Mouse (Mus musculus): Measurements from ENCODE around the gene Wnk2. TPM values are rescaled to one million over a fixed set of nuclear protein-coding genes. Genes with fewer than 3 reads are reported as not detected.

Wnk2 gene
- total RNA-seq (2014; fragmentation: Nextera tagmentation) (0.24 TPM in 1 of 2 replicates, not detected in the other), total RNA-seq (2017) (not detected in 2 replicates)

DNA sequence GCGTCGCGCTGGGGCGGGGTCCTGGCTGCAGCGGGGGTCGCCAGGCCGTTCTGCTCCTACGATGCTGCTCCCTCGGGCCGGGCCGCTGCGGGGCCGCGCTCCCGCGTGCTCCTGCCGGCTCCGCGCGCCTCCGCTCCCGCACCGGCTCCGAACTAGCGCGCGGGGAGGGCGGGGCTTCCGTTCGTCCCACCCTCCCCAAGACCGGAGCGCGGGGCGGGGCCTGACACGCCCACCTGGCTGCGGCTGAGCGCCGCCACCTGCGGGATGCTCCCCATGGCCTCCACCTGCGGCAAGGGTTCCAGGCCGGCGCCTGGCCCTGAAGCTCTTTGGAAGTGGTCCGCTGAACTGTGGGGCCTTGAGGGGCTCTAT lies at the start of gene Wnk2:
Gene Wnk2 (minus strand): TSS at position 157 of the 369 bp plus-strand sequence.
- ATAC-seq (replicated peaks; ENCODE audit: low FRiP score, low TSS enrichment, poor library complexity, severe bottlenecking): 0 out of 2 replicates have a peak, but pooled peaks have one; percentile 47

DNA sequence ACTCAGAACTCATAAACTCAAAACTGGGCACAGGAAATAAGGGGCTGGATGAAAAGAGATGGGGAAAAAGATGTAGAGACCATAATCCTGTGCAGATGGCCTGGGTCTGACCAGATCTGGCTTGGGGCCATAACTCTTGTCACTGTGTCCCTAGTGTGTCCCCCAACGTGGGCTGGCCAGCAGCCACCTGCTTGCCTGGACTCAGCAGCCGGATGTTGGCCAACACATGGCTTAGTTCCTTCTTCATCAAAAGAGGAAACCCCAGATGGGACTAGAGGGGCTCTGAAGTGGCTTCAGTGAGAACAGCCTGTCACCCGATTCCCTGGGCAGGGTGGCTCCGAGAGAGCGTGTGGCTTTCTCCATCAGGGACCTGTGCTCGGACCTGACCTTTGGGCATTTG lies 49.0 kb upstream of the Wnk2 start:
- peak; percentile 8; the same call in 1 of the 2 replicates for ATAC-seq (replicated peaks; ENCODE audit: low FRiP score, low TSS enrichment, poor library complexity, severe bottlenecking)

DNA sequence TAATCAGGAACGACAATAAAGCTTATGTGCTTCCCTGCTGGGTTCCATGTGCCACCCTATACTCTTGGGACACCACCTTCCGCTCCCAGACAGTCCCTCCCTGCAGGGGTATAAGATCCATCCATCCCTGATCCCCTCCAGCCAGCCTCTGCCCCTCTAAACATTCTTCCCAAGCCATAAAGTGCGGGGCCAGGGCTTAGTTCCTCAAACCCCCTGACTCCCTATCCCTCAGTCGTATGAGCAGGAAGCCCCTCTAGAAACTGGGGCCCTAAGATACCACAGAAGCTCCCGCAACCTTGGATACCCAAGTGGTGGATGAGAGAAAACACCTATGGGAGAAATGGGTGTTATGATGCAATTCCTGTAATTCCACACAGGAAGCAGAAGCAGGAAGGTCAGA lies 48.4 kb upstream of the Wnk2 start:
- no peak for ATAC-seq (replicated peaks; ENCODE audit: low FRiP score, low TSS enrichment, poor library complexity, severe bottlenecking)

DNA sequence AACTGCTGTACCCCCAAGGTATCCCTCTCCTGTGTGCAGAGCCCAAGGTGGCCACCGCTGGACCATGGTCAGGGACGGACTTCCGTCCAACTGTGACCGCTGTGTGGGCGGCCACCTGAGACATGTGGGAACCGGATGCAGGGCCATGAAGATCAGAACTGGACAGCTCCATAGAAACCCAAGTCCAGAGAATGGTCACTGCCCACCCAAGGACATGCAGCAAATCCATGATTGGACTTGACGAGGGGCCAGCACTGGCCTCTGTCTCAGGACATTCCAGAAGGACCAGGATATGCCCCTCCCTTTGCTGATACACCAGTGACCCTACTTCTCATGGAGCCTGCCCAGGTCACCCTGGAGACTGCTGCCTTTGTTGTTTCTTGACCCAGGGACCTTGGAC lies 47.8 kb upstream of the Wnk2 start:
- ATAC-seq (replicated peaks; ENCODE audit: low FRiP score, low TSS enrichment, poor library complexity, severe bottlenecking): no peak

DNA sequence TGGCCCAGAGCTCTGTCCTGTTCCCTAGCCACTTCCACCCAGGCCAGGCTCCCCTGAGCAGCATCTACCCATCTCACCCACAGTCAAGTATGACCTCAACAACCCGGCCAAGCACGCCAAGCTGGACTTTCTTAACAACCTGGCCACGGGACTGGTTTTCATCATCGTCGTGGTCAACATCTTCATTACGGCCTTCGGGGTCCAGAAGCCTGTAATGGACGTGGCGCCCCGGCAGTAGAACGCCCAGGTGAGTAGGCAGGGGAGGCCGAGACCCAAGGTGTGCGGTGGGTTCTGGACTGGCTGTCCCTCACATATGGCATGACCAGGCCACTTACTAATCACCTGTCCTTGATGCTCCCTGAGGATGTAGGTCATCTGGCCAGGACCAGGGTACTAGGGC lies 47.0 kb upstream of the Wnk2 start:
- no peak for ATAC-seq (replicated peaks; ENCODE audit: low FRiP score, low TSS enrichment, poor library complexity, severe bottlenecking)

DNA sequence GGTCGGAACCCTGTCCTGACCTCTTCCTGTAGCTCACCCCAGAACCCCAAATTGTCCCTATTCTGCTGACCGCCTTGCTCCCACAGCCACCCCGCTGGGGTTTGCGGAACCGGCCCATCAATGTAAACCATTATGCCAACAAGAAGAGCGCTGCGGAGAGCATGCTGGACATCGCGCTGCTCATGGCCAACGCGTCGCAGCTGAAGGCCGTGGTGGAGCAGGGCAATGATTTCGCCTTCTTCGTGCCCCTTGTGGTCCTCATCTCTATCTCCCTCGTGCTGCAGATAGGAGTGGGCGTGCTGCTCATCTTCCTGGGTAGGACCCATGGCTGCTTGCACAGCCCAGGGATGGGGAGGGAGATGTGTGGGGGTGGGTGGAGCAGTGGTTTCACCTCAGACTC lies 45.8 kb upstream of the Wnk2 start:
- ATAC-seq (replicated peaks; ENCODE audit: low FRiP score, low TSS enrichment, poor library complexity, severe bottlenecking): no peak

DNA sequence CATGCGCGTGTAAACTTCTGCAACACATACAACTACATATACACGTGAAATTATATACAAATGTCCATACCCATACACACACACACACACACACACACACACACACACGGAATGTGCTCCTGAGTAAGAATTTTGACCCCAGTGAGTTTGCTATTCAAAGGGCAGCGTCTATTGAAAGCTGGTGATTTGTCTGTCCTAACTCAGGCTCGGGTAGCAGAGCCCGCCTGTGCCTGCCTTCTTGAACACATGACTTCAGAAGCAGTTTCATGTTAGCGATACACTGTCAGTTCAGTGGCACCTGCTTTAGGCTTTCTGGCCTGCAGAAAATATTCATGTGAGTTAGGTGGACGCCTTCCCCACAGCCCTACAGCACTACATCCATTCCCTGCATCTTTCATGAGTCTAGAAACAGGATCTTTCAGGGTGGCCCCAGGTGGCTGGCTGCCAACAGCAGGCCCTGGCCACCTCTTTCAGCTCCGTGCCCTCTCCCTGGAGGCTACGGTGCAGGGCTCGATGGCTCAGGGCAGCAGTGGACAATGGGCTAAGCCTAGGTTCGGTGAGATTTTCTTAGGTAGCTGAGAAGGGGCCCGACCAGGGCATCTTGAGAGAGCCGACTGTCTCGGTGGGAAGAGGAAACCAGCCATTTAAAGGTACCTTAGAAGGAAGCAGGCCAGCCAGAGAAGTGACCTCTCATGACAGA lies 44.5 kb upstream of the Wnk2 start:
- no peak for ATAC-seq (replicated peaks; ENCODE audit: low FRiP score, low TSS enrichment, poor library complexity, severe bottlenecking)

DNA sequence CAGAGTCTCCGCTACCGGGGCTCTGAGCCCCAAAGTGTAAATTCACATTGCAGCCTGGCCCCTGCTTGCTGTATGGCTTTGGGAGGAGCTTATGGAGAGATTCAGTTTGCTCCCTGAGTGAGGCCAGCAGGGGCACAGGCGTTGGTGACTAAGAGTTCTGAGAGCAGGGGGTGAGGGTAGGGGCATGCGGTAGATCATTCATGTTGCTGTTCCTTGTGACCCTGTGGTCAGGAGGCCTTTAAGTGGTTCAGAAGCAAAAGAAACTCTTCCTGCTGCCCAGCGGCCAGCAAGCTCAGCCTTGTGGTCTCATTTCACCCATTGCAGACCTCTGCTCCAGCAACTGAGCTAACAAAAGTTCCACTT lies 43.8 kb upstream of the Wnk2 start:
- ATAC-seq (replicated peaks; ENCODE audit: low FRiP score, low TSS enrichment, poor library complexity, severe bottlenecking): no peak

DNA sequence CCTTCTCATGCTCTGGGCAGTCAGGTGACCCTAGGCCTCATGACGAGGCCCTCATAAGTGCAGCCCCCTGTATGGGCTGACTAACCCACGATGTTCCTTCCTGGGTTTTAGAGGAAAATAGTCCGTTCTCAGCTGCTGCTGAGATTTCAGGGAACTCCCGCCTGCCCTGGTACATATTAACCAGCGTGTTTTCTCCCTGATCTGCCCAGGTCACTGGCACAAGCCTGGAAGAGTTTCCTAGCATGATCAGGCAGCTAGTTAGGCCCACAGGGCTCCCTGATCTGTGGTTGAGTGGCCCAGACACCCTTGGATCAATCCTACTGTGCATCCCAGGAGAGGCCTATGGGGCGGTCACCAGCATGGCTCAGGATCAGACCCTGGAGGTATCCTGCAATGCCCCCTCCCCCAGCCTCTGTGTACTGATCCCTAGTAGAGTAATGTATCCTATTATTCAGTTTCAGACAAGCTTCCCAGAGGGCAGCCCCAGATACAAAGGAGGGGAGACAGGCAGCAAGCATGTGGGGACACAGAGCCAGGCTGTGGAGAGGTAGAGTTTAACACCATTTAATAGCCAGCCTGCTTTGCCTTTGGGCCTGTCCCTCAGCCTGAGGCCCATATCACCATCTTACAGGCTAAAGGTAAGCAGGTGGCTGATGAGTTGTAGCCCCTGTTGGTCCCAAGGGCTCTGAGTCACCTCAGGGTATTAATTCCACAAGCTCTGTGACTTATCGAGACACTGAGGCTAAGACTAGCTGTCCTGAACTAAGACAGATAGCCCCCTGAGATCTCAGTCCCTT lies 43.3 kb upstream of the Wnk2 start:
- no peak for ATAC-seq (replicated peaks; ENCODE audit: low FRiP score, low TSS enrichment, poor library complexity, severe bottlenecking)

DNA sequence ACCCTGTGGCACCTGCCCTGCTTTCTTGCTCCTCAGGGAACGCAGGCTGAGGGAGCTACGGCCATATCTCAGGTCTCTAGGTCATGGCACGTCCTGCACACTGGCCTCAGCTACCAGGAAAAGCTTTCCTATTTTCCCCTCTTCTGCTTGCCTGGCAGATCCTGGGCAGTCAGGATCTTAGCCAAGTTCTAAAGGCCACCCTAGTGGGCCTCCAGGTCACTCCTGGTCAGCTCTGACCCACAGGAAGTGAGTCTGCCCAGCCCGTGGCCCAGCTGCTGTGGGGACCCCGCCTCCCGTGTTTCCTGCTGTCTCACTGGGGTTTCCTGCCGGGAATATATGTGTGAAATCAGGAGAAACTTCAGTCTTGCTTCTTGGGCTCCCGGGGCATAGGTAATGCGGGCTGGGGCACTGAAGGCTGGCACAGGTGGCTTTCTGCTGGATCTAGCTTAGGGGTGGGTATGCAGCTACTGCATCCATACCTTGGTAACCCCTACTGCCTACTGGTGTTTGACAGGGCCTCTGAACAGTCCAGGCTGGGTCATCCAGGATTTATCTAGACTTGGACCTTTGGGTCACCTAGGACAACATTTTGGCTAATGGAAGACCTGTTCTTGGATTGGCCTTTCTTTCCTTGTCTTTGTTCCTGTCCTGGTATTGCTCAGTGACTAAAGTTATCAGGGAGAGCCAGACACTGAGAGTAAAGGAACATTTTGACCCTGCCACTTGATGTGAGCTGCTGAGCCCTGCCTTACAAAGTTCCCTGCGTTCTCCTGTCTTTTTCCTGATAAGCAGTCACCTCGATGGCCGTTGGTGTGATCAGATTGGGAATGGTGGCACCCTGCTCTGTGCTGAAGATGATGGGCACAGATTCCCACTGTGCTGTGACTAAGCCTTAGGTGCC lies 42.4 kb upstream of the Wnk2 start:
- ATAC-seq (replicated peaks; ENCODE audit: low FRiP score, low TSS enrichment, poor library complexity, severe bottlenecking): no peak

DNA sequence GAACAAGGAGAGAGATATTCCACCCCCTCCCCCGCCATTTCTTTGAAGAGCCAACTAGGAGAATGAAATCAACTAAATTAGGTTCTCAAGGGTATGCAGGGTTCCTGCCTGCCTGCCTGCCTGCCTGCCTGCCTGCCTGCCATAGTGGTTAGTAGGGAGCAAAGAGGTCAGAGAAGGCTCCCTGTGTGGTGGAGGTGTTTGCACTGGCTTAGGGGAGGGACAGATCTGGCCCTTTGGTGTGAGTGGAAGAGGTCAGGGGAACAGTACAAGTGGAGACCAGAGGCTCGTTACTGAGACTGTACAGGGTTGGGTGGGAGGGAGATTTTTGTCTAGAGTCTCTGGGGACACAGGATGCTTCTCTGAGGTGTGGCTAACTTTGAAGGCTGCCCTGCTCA lies 41.1 kb upstream of the Wnk2 start:
- no peak for ATAC-seq (replicated peaks; ENCODE audit: low FRiP score, low TSS enrichment, poor library complexity, severe bottlenecking)

DNA sequence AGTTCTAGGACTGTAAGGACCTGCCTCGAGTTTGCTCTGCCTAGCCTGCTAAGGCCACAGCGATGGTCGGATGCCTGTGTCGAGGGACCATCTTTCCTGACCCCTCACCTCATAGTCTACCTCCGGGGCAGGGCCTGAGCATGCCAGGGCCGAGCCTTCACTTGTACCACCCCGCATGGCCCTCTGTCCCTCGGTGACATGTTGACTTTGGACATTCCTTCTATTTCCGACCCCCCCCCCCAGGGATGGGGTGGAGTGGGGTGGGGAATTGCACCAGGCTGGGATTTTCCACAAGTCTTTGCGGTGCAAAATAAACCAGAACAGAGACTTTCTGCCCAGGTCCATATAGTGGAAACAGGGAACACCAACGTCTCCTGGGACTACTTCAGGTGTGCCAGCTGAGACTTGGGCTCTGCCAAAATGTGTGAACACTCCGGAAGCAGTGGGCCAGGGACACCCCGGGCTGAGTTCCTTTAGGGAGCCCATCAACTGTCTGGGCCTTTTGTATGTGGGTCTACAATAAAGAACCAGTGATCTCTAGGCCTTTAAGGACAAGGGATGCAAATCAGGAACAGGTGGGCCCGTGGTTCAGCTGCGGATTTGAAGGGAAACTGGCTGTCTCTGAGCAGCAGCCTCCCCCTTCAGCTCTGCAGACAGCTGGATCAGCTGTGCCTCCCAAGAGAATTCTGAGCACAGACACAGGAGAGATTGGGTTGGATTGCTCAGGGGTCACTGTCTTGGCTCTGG lies 40.6 kb upstream of the Wnk2 start:
- ATAC-seq (replicated peaks; ENCODE audit: low FRiP score, low TSS enrichment, poor library complexity, severe bottlenecking): no peak

DNA sequence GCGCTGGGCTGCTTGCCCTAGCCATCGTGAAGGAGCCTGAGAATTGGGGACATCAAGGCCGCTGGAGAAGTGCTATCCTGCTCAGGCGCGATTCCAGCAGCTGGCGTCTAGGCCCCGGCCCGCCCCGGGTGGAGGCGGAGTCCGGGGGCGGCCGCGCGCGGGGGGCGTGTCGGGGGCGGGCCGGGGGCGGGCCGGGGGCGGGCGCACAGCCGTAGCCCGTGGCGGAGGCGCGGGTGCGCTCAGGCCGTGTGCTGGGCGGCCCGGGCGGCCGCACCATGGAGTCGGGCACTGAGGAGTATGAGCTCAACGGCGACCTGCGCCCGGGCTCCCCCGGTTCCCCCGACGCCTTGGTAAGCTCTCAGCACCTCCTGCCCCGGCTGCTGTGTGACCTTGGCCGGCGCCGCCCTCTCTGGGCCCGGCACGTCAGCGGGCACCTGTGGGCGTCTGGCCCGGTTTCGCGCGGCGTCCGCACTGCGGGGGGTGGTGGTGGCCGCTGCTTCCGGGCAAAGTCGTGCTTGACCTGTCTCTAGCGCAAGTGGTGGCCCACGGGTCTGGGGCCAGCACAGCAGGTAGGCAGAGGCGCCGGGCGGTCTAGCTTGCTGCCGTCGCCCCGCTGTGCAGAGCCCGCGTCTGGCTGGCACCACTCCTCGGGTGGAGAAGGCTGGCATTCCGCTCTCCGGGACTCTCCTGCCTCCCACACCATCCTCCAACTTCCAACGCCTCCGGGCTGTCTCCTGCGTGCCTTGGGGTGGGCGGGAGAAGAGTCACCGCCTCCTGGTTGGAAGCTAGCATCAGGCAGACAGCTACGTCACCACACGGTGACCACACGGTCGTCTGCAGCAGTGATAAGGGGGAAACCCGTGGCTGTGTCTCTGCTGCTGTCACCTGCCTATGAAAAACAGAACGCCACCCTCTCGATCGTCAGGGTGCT lies 39.7 kb upstream of the Wnk2 start, which contains the start of gene Ninj1:
Gene Ninj1 (plus strand): TSS at position 198 of the 931 bp plus-strand sequence.
- ATAC-seq (replicated peaks; ENCODE audit: low FRiP score, low TSS enrichment, poor library complexity, severe bottlenecking): peak; percentile 92

DNA sequence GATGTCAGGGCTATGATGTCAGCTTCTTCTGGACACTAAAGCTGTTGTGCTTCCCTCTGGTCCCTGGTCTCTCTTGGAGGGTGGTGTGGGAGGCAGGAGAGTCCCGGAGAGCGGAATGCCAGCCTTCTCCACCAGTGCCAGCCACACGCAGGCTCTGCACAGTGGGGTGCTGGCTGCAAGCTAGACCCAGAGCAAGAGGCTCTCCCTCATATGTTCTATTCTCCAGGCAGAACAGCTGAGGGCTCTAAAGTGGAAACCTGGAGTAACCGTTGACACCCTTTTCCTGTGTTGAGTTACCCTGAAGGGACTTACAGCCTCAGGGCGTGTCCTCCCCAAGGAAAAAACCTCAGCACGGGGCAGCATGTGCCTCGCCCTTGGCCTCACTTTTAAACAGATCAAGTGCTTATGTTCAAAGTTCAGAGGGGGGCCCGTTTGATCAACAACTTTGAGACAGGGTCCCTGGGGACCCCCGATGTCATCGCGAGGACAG lies 39.0 kb upstream of the Wnk2 start:
- 0 out of 2 replicates have a peak, but pooled peaks have one; percentile 5 for ATAC-seq (replicated peaks; ENCODE audit: low FRiP score, low TSS enrichment, poor library complexity, severe bottlenecking)

DNA sequence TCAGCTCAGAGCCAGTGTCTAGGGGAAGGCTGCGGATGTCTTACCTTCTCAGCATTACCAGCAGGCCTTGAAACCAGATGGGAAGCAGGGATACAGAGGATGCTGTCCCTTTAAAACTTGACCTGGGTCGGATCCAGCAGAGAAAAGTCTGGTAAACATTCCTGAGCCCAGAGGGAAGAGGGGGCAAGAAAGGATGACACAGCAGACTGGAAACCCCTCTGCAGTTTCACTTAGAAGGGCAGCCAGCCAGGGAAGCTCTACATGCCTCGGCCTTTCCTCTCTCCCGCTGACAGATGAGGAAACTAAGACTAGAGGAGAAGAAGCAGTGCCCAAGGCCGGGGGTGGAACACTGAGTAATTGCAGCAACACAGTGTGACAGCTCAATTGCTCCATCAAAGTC lies 35.8 kb upstream of the Wnk2 start:
- ATAC-seq (replicated peaks; ENCODE audit: low FRiP score, low TSS enrichment, poor library complexity, severe bottlenecking): no peak

DNA sequence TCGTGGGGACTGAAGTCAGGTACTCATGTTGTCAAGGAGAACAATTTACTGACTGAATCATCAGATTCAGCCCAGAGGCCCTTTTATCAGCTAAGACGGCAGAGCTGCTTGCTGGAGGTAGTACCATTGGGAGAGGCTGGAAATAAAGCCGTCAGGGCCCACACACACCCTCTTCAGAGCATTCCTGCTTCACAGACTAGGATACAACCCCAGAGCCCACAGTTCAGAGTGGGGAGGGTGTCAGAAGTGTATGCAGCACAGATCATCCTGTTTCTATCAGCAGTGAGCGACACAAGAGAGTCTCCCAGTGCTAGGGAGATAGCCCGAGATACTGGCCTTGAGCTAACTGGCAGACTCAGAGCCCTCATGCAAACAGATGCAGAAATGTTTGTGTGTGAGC lies 35.3 kb upstream of the Wnk2 start:
- no peak for ATAC-seq (replicated peaks; ENCODE audit: low FRiP score, low TSS enrichment, poor library complexity, severe bottlenecking)

DNA sequence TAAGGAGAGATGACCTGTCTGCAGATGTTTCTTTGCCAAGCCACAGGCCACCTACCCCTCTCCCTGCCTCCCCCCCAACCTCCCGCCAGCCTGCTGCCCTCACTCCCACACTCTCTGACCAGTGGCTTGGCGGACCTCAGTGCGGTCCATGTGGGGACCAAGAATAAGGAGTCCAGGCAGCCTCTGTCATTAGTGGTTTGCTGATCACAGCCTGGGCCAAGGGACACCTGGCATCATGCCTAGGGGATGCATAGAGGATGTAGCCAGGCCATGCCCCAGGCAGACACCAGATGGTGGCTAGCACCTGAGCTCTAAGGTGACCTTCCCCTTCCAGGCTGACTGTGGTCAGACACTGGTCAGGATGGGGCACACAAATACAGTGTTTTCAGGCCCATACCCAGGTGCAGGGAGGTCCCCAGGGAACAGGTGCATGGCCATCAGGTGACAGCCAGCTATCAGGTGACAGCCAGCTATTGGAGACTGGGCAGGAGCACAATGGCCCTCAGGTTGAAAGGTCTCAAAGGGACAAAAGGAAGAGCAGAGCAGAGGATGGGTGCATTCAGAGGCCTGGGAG lies 33.7 kb upstream of the Wnk2 start:
- ATAC-seq (replicated peaks; ENCODE audit: low FRiP score, low TSS enrichment, poor library complexity, severe bottlenecking): no peak

DNA sequence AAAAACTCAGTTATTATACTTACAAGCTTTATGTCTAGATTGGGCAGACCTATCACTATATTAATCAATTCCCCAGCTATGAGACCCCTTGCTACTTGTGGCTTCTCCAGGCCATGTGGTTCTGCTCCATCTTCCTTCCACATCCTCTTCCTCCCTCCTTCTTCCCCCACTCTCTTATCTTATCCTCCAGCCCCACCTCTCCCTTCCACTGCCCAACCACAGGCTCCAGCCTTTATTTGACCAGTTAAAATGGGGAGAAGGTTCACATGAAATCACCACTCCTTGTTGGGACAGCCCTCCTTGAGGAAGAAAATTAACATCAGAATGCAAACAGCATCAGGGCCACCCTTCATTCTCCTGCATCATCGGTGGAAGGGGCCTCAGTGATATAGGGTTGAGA lies 32.9 kb upstream of the Wnk2 start:
- no peak for ATAC-seq (replicated peaks; ENCODE audit: low FRiP score, low TSS enrichment, poor library complexity, severe bottlenecking)
